Mouse (Mus musculus) testis, adult 2 months (tissue): ENCODE measurements around the gene Hras. TPM values are rescaled to one million over a fixed set of nuclear protein-coding genes. Genes with fewer than 3 reads are reported as not detected.
A peak's percentile ranks its signal among the peaks of the same experiment; 100 is the strongest.

Source experiments
- H3K27ac ChIP-seq: fragments of 200-500 bp; 2 replicates; pipeline ENCODE4 v1.5.1; 2012; ENCODE audit warnings: low read depth, low read length; ENCODE audit not compliant: control insufficient read depth, insufficient read depth
- H3K27me3 ChIP-seq: fragments of 200-500 bp; 2 replicates; pipeline ENCODE4 v1.6.1; 2012; ENCODE audit warnings: mild to moderate bottlenecking, low read length, moderate library complexity; ENCODE audit not compliant: control insufficient read depth, insufficient read depth
- H3K36me3 ChIP-seq: fragments of 200-500 bp; 2 replicates; pipeline ENCODE4 v1.6.1; 2012; ENCODE audit warnings: mild to moderate bottlenecking, low read length; ENCODE audit not compliant: control insufficient read depth, insufficient read depth
- H3K4me1 ChIP-seq: fragments of 200-500 bp; 2 replicates; pipeline ENCODE4 v1.6.1; 2012; ENCODE audit warnings: low read length; ENCODE audit not compliant: control insufficient read depth, insufficient read depth
- H3K4me3 ChIP-seq: fragments of 200-500 bp; 2 replicates; pipeline ENCODE4 v1.5.1; 2012; ENCODE audit warnings: low read depth, mild to moderate bottlenecking, low read length, moderate library complexity, mixed read lengths; ENCODE audit not compliant: control insufficient read depth
- CTCF ChIP-seq: fragments of 200-500 bp; IDR thresholded peaks from 2 replicates; pipeline ENCODE4 v1.5.1; 2012; ENCODE audit warnings: low read depth, mild to moderate bottlenecking, inconsistent platforms, low read length, moderate library complexity; ENCODE audit not compliant: control insufficient read depth, insufficient read depth, insufficient replicate concordance
- POLR2A ChIP-seq: fragments of 200-500 bp; IDR thresholded peaks from 2 replicates; pipeline ENCODE4 v1.6.1; 2012; ENCODE audit warnings: low read depth, mild to moderate bottlenecking, inconsistent platforms, low read length, moderate library complexity; ENCODE audit not compliant: control insufficient read depth
- polyA plus RNA-seq: library from polyadenylated mRNA; depleted of rRNA; stranded (reverse); fragments of >200 nt; gene quantifications from 2 replicates; pipeline ENCODE4 v1.2.3, GENCODE M21; 2012

Hras gene
- polyA plus RNA-seq, 1 experiment = 41.6 TPM

DNA sequence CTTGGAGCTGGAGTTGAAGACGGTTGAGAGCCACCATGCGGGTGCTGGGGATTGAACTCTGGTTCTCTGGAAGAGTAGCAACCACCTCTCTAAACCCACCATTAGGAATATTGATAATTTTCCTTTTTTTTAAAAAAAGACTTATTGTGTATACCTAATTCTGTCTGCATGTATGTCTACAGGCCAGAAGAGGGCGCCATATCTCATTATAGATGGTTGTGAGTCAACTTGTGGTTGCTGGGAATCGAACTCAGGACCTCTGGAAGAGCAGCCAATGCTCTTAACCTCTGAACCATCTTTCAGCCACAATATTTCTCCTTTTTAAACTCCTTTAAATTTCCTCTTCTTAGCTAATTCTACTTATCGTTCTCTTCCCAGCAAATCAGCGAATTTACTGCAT lies 32.7 kb upstream of the Hras start:
- H3K4me3 ChIP-seq = no peak overlapping the region
- no peak overlapping the region for H3K27ac ChIP-seq
- no peaks in the 10 kb centered on the region for H3K27me3 ChIP-seq
- H3K4me1 ChIP-seq = peaks cover 17% of the 10 kb centered on the region
- no peaks in the 10 kb centered on the region for H3K36me3 ChIP-seq
- TF ChIP-seq POLR2A (no peak), CTCF (no peak)

DNA sequence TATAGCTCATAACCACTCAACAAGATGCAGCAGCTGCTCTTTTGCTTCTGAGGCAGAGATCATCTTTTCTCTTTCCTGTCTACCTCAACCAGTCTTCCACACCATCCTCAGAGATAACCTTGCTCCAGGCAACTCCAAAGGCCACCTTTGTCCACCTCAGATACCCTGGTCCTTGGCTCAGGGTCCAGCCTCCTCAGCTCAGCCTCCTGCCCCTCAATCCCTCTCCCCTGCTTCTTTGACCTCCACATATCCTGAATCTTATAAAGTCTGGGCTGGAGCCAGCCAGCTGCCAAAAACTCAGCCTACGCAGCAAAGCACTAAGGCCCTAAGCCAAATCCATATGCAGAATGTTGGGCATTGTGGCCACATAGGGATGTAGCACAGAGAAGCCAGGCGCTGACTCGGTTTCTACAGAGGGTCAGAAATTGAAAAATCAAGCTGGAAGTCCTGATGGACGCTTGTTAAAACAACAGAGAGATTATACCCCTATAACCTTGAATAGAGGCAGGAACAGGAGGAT lies 29.0 kb upstream of the Hras start:
- Histone ChIP-seq H3K4me3 (no peak overlapping the region), H3K4me1 (peaks cover 20% of the 10 kb centered on the region), H3K36me3 (no peaks in the 10 kb centered on the region), H3K27ac (peak overlapping the region; percentile 44), H3K27me3 (no peaks in the 10 kb centered on the region)
- no peak for TF ChIP-seq CTCF
- no peak for TF ChIP-seq POLR2A

DNA sequence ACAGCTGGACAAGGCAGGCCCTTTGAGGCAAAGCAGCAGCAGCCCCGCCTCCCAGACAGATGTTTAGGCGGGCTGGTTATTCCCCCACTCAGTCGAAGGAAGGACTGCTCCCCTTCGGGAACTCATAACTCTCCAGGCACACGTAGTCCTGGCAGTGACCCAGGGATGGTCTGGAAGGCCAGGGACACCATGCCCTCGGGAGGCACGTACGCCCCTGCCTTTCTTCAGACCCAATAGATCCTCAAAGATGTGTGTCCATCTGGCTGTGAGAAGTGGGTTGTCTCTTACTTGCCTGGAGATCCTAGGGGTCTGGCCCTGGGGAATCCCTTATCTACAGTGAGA lies 28.3 kb upstream of the Hras start:
- peaks cover 20% of the 10 kb centered on the region for H3K4me1 ChIP-seq

DNA sequence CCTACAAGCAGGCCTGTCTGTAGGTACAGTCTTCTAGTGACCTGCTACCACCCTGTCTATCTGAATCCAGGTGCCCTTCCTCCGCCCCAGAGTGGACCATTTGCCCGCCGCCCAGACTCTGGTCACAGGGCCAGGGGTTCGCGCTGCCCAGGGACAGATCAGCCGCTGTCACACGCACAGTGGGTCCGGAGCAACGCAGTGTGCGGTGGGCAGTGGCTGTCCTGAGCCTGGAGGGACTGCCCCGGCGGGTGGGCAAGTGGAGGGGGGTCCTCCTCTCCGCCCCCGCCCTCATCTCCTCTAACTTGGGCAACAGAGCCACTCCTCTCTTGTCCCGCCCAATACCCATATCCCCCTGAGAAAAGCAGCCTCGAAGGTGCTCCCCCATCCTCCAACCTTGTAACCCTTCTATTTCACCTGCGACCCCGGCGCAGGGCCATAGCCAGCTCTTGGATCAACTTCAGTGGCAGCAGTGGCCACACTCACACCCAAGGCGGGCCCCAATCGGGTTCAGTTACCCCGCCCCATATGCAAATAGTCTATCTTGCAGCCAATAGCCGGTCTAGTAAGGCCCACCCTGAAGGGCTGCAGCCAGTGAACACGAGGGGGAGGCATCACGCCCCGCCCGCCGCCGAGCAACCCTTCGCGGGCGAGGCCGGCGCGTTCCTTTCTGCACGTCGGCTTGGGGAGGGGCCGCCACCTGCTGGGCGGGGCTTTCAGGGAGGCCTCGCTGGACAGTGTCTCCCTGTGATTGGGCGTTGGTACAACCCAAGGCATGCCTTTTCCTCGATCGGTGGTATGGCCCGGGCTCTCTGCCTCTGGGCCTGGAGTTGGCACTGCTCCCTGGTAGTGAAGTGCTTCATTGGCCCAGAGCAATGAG lies 27.7 kb upstream of the Hras start:
- Histone ChIP-seq H3K4me1 (peaks cover 24% of the 10 kb centered on the region), H3K27me3 (no peaks in the 10 kb centered on the region), H3K36me3 (no peaks in the 10 kb centered on the region), H3K4me3 (peak overlapping the region; percentile 50), H3K27ac (peak overlapping the region; percentile 50; the same call in 1 of the 2 replicates)
- TF ChIP-seq POLR2A = peak; percentile 17; the same call in 1 of the 2 replicates
- TF ChIP-seq CTCF = no peak

More for the DNA sequence above, 28.3 kb upstream of the Hras start:
- Histone ChIP-seq H3K27me3 (no peaks in the 10 kb centered on the region), H3K27ac (peak overlapping the region; percentile 50; the same call in 1 of the 2 replicates), H3K36me3 (no peaks in the 10 kb centered on the region), H3K4me3 (peak overlapping the region; percentile 50)
- TF ChIP-seq CTCF (no peak), POLR2A (no peak)

DNA sequence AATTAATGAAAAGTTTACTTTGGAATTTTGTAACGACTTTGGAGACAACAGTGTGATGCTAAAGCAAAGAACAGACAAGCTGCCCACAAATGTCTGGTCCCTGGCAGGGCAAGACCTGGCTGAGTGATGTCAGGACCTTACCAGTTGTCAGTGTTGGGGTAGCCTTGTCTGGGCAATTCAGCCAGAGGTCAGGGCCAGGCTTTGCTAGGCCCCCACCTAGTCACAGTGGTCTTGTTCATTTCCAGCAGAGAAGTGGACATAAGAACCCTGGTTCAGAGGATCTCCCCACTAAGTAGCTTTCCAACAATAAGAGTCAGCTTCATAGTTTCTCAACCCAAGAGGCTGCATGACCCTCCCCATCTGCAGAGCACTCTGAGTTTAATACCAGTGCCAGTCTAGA lies 26.6 kb upstream of the Hras start:
- Histone ChIP-seq H3K4me3 (no peak overlapping the region), H3K27ac (no peak overlapping the region), H3K27me3 (no peaks in the 10 kb centered on the region), H3K36me3 (no peaks in the 10 kb centered on the region), H3K4me1 (peaks cover 32% of the 10 kb centered on the region)
- TF ChIP-seq POLR2A (no peak), CTCF (no peak)

DNA sequence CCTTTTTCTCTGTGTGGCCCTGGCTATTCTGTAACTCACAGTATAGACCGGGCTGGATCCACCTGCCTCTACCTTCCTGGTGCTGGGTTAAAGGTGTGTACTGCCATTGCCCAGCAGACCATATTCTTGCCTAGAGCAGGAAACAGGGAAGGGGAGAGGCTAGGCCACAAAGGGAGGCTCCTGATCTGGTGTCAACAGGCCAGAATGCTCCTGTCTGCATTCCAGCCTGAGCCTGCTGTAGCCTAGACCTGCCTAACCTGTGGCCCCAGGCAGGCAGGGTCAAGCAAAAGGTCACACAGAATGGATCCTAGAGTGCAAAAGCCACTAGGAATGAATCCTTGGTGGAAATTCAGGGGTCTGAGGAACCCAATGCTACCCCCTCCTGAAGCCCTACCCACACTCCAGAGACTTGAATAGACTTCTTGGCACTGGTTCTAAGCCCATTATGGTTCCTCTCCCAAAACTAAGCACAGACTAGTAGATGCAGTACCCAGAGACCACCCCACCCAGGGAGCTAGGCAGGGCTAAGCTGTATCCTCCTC lies 25.8 kb upstream of the Hras start:
- no peak overlapping the region for H3K27ac ChIP-seq
- no peaks in the 10 kb centered on the region for H3K27me3 ChIP-seq
- H3K4me3 ChIP-seq = no peak overlapping the region
- TF ChIP-seq CTCF (no peak), POLR2A (no peak)
- H3K4me1 ChIP-seq = peaks cover 39% of the 10 kb centered on the region
- H3K36me3 ChIP-seq = no peaks in the 10 kb centered on the region

DNA sequence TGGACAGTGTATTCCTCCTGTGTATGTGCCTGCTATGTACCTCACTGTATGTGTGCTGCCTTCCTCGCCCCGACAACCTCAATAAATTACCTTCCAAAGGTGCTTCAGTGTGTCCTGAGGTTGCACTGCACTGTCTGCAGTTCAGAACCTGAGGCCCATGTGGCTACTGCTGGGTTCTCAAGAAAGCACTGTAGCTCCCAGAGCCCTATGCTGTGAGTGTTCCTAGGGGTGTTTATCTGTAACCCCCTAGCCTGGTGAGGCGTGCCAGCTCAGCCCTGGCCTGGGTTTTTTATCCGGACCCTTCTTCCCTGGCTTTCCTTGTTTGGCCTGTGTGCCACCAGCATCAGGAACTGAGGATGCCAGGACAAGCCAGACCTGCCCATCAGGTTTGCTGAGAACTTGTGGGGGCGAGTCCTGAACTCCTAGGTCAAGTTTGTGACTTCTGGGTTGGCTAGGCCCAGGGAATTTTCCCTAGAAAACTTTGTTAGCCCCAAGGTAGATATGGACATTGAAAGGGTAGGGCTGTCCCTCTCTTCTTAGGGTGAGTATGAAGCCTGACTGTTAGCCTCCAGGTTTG lies 24.8 kb upstream of the Hras start:
- no peak overlapping the region for H3K27ac ChIP-seq
- no peak overlapping the region for H3K4me3 ChIP-seq
- no peaks in the 10 kb centered on the region for H3K27me3 ChIP-seq
- H3K4me1 ChIP-seq = peaks cover 39% of the 10 kb centered on the region
- TF ChIP-seq POLR2A (no peak), CTCF (no peak)
- H3K36me3 ChIP-seq = no peaks in the 10 kb centered on the region
